Mouse (Mus musculus) C2C12 (cell line): ENCODE measurements around the gene Shisa9. TPM values are rescaled to one million over a fixed set of nuclear protein-coding genes. Genes with fewer than 3 reads are reported as not detected.

ENCODE experiments used
- H3K27me3 ChIP-seq: one replicate; pipeline ENCODE4 v1.6.1; 2011; ENCODE audit not compliant: control insufficient read depth, insufficient read depth, insufficient read length
- H3K36me3 ChIP-seq: one replicate; pipeline ENCODE4 v1.6.1; 2011; ENCODE audit not compliant: control insufficient read depth, insufficient read depth
- H3K4me3 ChIP-seq: one replicate; pipeline ENCODE4 v1.5.1; 2011; ENCODE audit warnings: mild to moderate bottlenecking, control low read depth; ENCODE audit not compliant: poor library complexity, insufficient read depth, severe bottlenecking
- H3K79me2 ChIP-seq: one replicate; pipeline ENCODE4 v1.6.1; 2011; ENCODE audit not compliant: control insufficient read depth, insufficient read depth
- H3K79me3 ChIP-seq: one replicate; pipeline ENCODE4 v1.6.1; 2011; ENCODE audit warnings: low read depth, control low read depth
- H3ac ChIP-seq: one replicate; pipeline ENCODE3; 2011; ENCODE audit warnings: low read depth; ENCODE audit not compliant: control insufficient read depth, insufficient read length
- CEBPB ChIP-seq: IDR thresholded peaks from one replicate; pipeline ENCODE4 v1.6.1; 2011; ENCODE audit warnings: low read depth, mild to moderate bottlenecking, control low read depth, moderate library complexity
- CTCF ChIP-seq: IDR thresholded peaks from one replicate; pipeline ENCODE4 v1.5.1; 2011; ENCODE audit not compliant: control insufficient read depth, insufficient read depth, insufficient read length
- FOSL1 ChIP-seq: IDR thresholded peaks from one replicate; pipeline ENCODE4 v1.8.0; 2011; ENCODE audit warnings: mild to moderate bottlenecking, low read length; ENCODE audit not compliant: poor library complexity, insufficient read depth, severe bottlenecking
- MAX ChIP-seq: IDR thresholded peaks from one replicate; pipeline ENCODE4 v1.6.1; 2011; ENCODE audit warnings: mild to moderate bottlenecking, control low read depth
- MYOD1 ChIP-seq: IDR thresholded peaks from one replicate; pipeline ENCODE4 v1.6.1; 2011; ENCODE audit warnings: low read depth; ENCODE audit not compliant: control insufficient read depth, insufficient read length
- MYOG ChIP-seq: IDR thresholded peaks from one replicate; pipeline ENCODE4 v1.6.1; 2011; ENCODE audit not compliant: control insufficient read depth, insufficient read length; ENCODE audit errors: extremely low read depth
- USF1 ChIP-seq: IDR thresholded peaks from one replicate; pipeline ENCODE4 v1.6.1; 2011; ENCODE audit warnings: low read depth, mild to moderate bottlenecking, control low read depth, moderate library complexity
- polyA plus RNA-seq: library from polyadenylated mRNA; unstranded; fragments of >200 nt; fragmentation: generic; extraction: Trizol; gene quantifications from one replicate; pipeline ENCODE4 v1.2.1, GENCODE M21; 2012; ENCODE audit warnings: missing spikeins

Gene Shisa9
- polyA plus RNA-seq, 1 experiment = not detected

- Histone ChIP-seq H3K4me3 (no peak overlapping the region), H3K36me3 (no peaks in the 10 kb centered on the region), H3K27me3 (no peaks in the 10 kb centered on the region), H3ac (no peak overlapping the region), H3K79me2 (no peaks in the 10 kb centered on the region), H3K79me3 (no peaks in the 10 kb centered on the region)
- TF ChIP-seq CTCF (no peak), MYOG (no peak), FOSL1 (no peak), CEBPB (no peak)
These were observed 92.4 kb downstream of the Shisa9 start for GRCm38 (mm10) chr16:12076270-12076669.

- H3K27me3 ChIP-seq = no peaks in the 10 kb centered on the region
- H3K4me3 ChIP-seq = no peak overlapping the region
- no peaks in the 10 kb centered on the region for H3K79me3 ChIP-seq
- H3ac ChIP-seq = no peak overlapping the region
- H3K36me3 ChIP-seq = no peaks in the 10 kb centered on the region
- TF ChIP-seq USF1 = no peak
- no peak for TF ChIP-seq MYOG
- no peak for TF ChIP-seq MYOD1
- no peak for TF ChIP-seq CEBPB
- TF ChIP-seq CTCF = no peak
- TF ChIP-seq MAX = no peak
- no peak for TF ChIP-seq FOSL1
- H3K79me2 ChIP-seq = no peaks in the 10 kb centered on the region
These were observed 92.8 kb downstream of the Shisa9 start for GRCm38 (mm10) chr16:12076700-12077099.

DNA sequence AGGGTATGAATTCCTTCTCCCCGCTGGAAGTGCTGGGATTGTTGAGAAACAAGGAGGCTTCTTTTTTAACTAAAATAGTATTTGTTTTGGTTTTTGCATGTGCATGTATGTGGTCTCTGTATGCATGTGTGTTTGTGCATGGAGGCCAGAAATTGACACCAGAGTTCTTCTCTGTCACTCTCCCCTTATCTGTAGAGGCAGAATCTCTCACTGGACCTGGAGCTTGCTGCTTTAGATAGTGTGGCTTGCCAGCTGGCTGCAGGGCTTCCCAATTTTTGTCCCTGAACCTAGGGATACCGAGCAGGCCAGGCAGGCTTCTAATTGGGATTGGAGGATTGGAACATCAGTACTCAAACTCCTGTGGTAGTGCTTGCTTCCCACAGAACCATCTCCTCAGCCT is 99.2 kb downstream of the Shisa9 start:
- no peak overlapping the region for H3K4me3 ChIP-seq
- H3K36me3 ChIP-seq = no peaks in the 10 kb centered on the region
- no peak overlapping the region for H3ac ChIP-seq
- H3K79me3 ChIP-seq = no peaks in the 10 kb centered on the region
- H3K27me3 ChIP-seq = no peaks in the 10 kb centered on the region
- no peaks in the 10 kb centered on the region for H3K79me2 ChIP-seq
- TF ChIP-seq CEBPB = no peak
- TF ChIP-seq USF1 = no peak
- no peak for TF ChIP-seq MYOD1
- no peak for TF ChIP-seq CTCF
- no peak for TF ChIP-seq MAX
- TF ChIP-seq FOSL1 = no peak
- no peak for TF ChIP-seq MYOG

GRCm38 (mm10) chr16:12090604-12091235 is 106.8 kb downstream of the Shisa9 start:
- Histone ChIP-seq H3K79me3 (no peaks in the 10 kb centered on the region), H3K36me3 (no peaks in the 10 kb centered on the region), H3K4me3 (no peak overlapping the region), H3K79me2 (no peaks in the 10 kb centered on the region), H3K27me3 (no peaks in the 10 kb centered on the region), H3ac (no peak overlapping the region)
- TF ChIP-seq FOSL1 (no peak), CTCF (no peak), MYOG (no peak), MAX (no peak), MYOD1 (no peak), CEBPB (no peak), USF1 (no peak)

- H3ac ChIP-seq = no peak overlapping the region
- H3K79me3 ChIP-seq = no peaks in the 10 kb centered on the region
- no peaks in the 10 kb centered on the region for H3K79me2 ChIP-seq
- TF ChIP-seq CTCF (no peak), MYOG (no peak), FOSL1 (no peak), USF1 (no peak), MYOD1 (no peak), CEBPB (no peak)
- no peaks in the 10 kb centered on the region for H3K36me3 ChIP-seq
- H3K4me3 ChIP-seq = no peak overlapping the region
- no peaks in the 10 kb centered on the region for H3K27me3 ChIP-seq
These were observed 109.3 kb downstream of the Shisa9 start for GRCm38 (mm10) chr16:12093253-12093652.

GRCm38 (mm10) chr16:12094784-12095315 is 110.9 kb downstream of the Shisa9 start:
- H3K79me2 ChIP-seq = no peaks in the 10 kb centered on the region
- H3K4me3 ChIP-seq = no peak overlapping the region
- H3K79me3 ChIP-seq = no peaks in the 10 kb centered on the region
- no peak for TF ChIP-seq USF1
- no peaks in the 10 kb centered on the region for H3K27me3 ChIP-seq
- no peaks in the 10 kb centered on the region for H3K36me3 ChIP-seq
- no peak overlapping the region for H3ac ChIP-seq
